Mouse (Mus musculus): Measurements from ENCODE around the gene Ifnar2. TPM values are rescaled to one million over a fixed set of nuclear protein-coding genes. Genes with fewer than 3 reads are reported as not detected.

Gene Ifnar2
- polyA plus RNA-seq, 1 experiment from 2014 or later = 60.4 TPM

GRCm38 (mm10) chr16:91413102-91413844 lies 40.7 kb downstream of the Ifnar2 start:
- Histone ChIP-seq H3K27ac (no peak overlapping the region), H3K9ac (no peak overlapping the region), H3K4me3 (replicated peaks) (no peak overlapping the region), H3K36me3 (peaks cover 17% of the 10 kb centered on the region), H3K9me3 (no peaks in the 10 kb centered on the region), H3K4me2 (no peak overlapping the region), H3K27me3 (replicated peaks) (no peaks in the 10 kb centered on the region), H3K4me1 (no peaks in the 10 kb centered on the region)
- no peak for ATAC-seq (ENCODE audit: insufficient read depth, low FRiP score, low read depth)
- WGBS = 45% methylated on average over 12 of the region's 12 CpGs

- H3K4me1 ChIP-seq = no peaks in the 10 kb centered on the region
- no peaks in the 10 kb centered on the region for H3K27me3 ChIP-seq (replicated peaks)
- WGBS = 81% methylated on average over 9 of the region's 9 CpGs
- no peak overlapping the region for H3K4me2 ChIP-seq
- no peak overlapping the region for H3K4me3 ChIP-seq (replicated peaks)
- no peaks in the 10 kb centered on the region for H3K9me3 ChIP-seq
- no peak overlapping the region for H3K27ac ChIP-seq
- H3K9ac ChIP-seq = no peak overlapping the region
- H3K36me3 ChIP-seq = peaks cover 38% of the 10 kb centered on the region
- no peak for ATAC-seq (ENCODE audit: insufficient read depth, low FRiP score, low read depth)
These were observed 43.0 kb downstream of the Ifnar2 start for GRCm38 (mm10) chr16:91415391-91416189.

DNA sequence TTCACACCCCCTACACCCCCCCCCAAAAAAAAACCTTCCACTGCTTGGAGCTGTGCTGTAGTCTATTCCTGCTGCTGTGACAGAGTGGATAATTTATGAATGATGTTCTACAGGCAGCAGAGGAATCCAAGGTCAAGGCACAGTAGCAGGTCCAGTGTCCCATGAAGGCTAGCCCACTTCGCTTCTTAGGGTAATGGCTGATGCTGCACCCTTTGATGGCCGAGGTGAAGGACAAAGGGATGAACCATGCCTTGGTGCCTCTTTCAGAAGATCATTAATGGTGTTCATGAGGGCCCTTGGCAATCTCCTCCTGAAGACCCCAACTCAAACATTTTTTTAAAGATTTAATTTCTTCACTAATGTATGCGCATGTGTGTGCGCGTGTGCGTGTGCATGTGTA lies 43.8 kb downstream of the Ifnar2 start:
- Histone ChIP-seq H3K27ac (no peak overlapping the region; the same call in 1 of the 2 replicates), H3K4me1 (no peaks in the 10 kb centered on the region), H3K9me3 (no peaks in the 10 kb centered on the region), H3K27me3 (replicated peaks) (no peaks in the 10 kb centered on the region), H3K9ac (no peak overlapping the region), H3K4me2 (no peak overlapping the region), H3K4me3 (replicated peaks) (no peak overlapping the region), H3K36me3 (peaks cover 42% of the 10 kb centered on the region)
- 91% methylated on average over 6 of the region's 6 CpGs for WGBS
- ATAC-seq (ENCODE audit: insufficient read depth, low FRiP score, low read depth) = no peak

- Histone ChIP-seq H3K9ac (no peak overlapping the region), H3K4me3 (replicated peaks) (no peak overlapping the region), H3K9me3 (no peaks in the 10 kb centered on the region), H3K27me3 (replicated peaks) (no peaks in the 10 kb centered on the region), H3K4me2 (no peak overlapping the region), H3K4me1 (no peaks in the 10 kb centered on the region), H3K27ac (no peak overlapping the region), H3K36me3 (peaks cover 48% of the 10 kb centered on the region)
- WGBS = 61% methylated on average over 7 of the region's 7 CpGs
- ATAC-seq (ENCODE audit: insufficient read depth, low FRiP score, low read depth) = peak; percentile 66; the same call in 1 of the 2 replicates
These were observed 44.4 kb downstream of the Ifnar2 start for GRCm38 (mm10) chr16:91416938-91417337.

- 74% methylated on average over 5 of the region's 5 CpGs for WGBS
- no peak for ATAC-seq (ENCODE audit: insufficient read depth, low FRiP score, low read depth)
- Histone ChIP-seq H3K4me2 (no peak overlapping the region), H3K9me3 (no peaks in the 10 kb centered on the region), H3K4me1 (no peaks in the 10 kb centered on the region), H3K27me3 (replicated peaks) (no peaks in the 10 kb centered on the region), H3K9ac (no peak overlapping the region), H3K36me3 (peaks cover 49% of the 10 kb centered on the region), H3K4me3 (replicated peaks) (no peak overlapping the region), H3K27ac (no peak overlapping the region)
These were observed 45.9 kb downstream of the Ifnar2 start for GRCm38 (mm10) chr16:91418531-91418930.

- Histone ChIP-seq H3K4me3 (replicated peaks) (no peak overlapping the region), H3K36me3 (peaks cover 30% of the 10 kb centered on the region), H3K27me3 (replicated peaks) (no peaks in the 10 kb centered on the region), H3K9ac (no peak overlapping the region), H3K27ac (no peak overlapping the region), H3K9me3 (no peaks in the 10 kb centered on the region), H3K4me1 (no peaks in the 10 kb centered on the region), H3K4me2 (no peak overlapping the region)
- WGBS = 97% methylated on average over 6 of the region's 6 CpGs
- ATAC-seq (ENCODE audit: insufficient read depth, low FRiP score, low read depth) = no peak
These were observed 53.2 kb downstream of the Ifnar2 start for GRCm38 (mm10) chr16:91425816-91426215.

DNA sequence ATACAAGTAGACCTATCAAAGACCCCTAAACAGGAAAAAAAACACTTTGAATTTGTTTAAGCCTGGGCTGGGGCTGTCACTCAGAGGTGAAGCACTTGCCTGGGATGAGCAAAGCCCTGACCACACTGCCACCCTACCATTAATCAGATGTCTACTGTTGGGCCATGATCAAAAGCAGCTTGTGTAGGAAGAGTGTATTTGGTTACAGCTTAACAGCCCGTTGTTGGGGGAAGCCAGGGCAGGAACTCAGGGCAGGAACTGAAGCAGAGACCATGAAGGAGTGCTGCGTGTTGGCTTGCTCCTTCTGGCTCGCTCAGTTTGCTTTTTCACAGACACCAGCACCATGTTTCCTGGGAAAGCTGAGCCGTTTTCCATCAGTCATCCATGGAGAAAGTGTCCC lies 54.0 kb downstream of the Ifnar2 start:
- 84% methylated on average over 4 of the region's 4 CpGs for WGBS
- Histone ChIP-seq H3K9me3 (no peaks in the 10 kb centered on the region), H3K4me1 (no peaks in the 10 kb centered on the region), H3K4me3 (replicated peaks) (no peak overlapping the region), H3K4me2 (no peak overlapping the region), H3K36me3 (peaks cover 25% of the 10 kb centered on the region), H3K27me3 (replicated peaks) (no peaks in the 10 kb centered on the region), H3K9ac (no peak overlapping the region), H3K27ac (no peak overlapping the region)
- ATAC-seq (ENCODE audit: insufficient read depth, low FRiP score, low read depth) = no peak

DNA sequence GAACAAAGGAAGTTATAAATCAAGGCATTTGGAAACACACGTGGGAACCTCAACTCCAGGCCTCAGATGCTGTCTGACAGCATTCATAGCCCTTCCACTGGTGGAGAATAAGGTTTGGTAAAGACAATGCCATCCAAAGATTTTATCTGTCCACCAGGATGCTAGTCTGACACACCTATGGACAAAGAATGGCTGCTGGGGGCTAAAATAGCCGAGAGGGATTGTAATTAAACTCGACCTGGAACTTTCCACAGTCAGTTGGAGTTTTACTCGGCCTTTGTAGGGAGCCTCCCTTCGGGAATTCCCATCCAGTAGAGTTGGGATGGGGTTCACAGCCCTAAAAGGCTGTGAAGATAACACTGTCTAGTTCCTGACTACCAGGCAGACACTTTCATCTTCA lies 54.9 kb downstream of the Ifnar2 start:
- ATAC-seq (ENCODE audit: insufficient read depth, low FRiP score, low read depth) = no peak
- Histone ChIP-seq H3K4me1 (no peaks in the 10 kb centered on the region), H3K4me3 (replicated peaks) (no peak overlapping the region), H3K36me3 (peaks cover 17% of the 10 kb centered on the region), H3K27ac (no peak overlapping the region), H3K27me3 (replicated peaks) (no peaks in the 10 kb centered on the region), H3K9me3 (no peaks in the 10 kb centered on the region), H3K9ac (no peak overlapping the region), H3K4me2 (no peak overlapping the region)
- 63% methylated on average over 5 of the region's 5 CpGs for WGBS

- no peak for ATAC-seq (ENCODE audit: insufficient read depth, low FRiP score, low read depth)
- H3K9ac ChIP-seq = no peak overlapping the region
These were observed 55.8 kb downstream of the Ifnar2 start for GRCm38 (mm10) chr16:91428259-91428865.

DNA sequence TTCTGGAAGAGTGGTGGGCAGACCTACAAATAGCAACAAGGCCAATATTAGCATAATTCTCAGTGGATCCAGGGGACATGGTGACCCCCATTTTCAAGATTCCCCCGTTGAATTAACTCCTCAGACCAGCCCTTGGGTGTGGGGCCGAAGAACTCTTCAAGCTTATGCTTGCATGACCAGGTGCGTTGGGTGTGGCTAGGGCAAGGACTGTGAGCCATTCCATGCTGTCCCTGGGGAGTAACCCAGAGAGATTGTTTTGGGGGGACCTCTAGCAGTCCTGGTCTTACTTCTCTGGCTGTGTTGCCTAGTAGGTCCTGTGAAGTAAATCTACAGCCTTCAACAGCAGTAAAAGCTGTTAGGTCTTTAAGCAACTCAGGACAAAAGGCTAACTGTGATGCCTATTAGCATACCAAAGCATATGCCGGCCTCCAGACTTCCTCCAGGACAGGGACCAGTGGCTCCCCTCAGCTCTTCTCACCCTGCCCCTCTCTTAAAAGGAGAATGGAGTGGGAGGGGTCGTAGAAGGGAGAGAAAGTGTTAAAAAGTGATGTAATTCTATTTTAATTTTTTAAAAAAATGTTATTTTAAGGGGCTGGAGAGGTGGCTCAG lies 60.2 kb downstream of the Ifnar2 start:
- Histone ChIP-seq H3K27me3 (replicated peaks) (no peaks in the 10 kb centered on the region), H3K9ac (no peak overlapping the region), H3K36me3 (no peaks in the 10 kb centered on the region), H3K27ac (no peak overlapping the region), H3K9me3 (no peaks in the 10 kb centered on the region), H3K4me2 (no peak overlapping the region), H3K4me1 (no peaks in the 10 kb centered on the region), H3K4me3 (replicated peaks) (no peak overlapping the region)
- no peak for ATAC-seq (ENCODE audit: insufficient read depth, low FRiP score, low read depth)
- WGBS = 39% methylated on average over 5 of the region's 5 CpGs

More at GRCm38 (mm10) chr16:91428259-91428865, 55.8 kb downstream of the Ifnar2 start:
- H3K4me1 ChIP-seq = no peaks in the 10 kb centered on the region
- no peak overlapping the region for H3K4me2 ChIP-seq
- 72% methylated on average over 8 of the region's 8 CpGs for WGBS
- H3K9me3 ChIP-seq = no peaks in the 10 kb centered on the region
- H3K4me3 ChIP-seq (replicated peaks) = no peak overlapping the region
- H3K27ac ChIP-seq = no peak overlapping the region
- H3K27me3 ChIP-seq (replicated peaks) = no peaks in the 10 kb centered on the region
- H3K36me3 ChIP-seq = peaks cover 17% of the 10 kb centered on the region

- Histone ChIP-seq H3K9me3 (no peaks in the 10 kb centered on the region), H3K4me1 (no peaks in the 10 kb centered on the region), H3K27me3 (replicated peaks) (no peaks in the 10 kb centered on the region), H3K4me3 (replicated peaks) (no peak overlapping the region), H3K4me2 (no peak overlapping the region), H3K36me3 (no peaks in the 10 kb centered on the region), H3K27ac (no peak overlapping the region), H3K9ac (no peak overlapping the region)
- 42% methylated on average over 8 of the region's 8 CpGs for WGBS
- ATAC-seq (ENCODE audit: insufficient read depth, low FRiP score, low read depth) = 0 out of 2 replicates have a peak, but pooled peaks have one; percentile 22
These were observed 60.8 kb downstream of the Ifnar2 start for GRCm38 (mm10) chr16:91433329-91433933.

Data from stomach, embryonic 15.5 days (tissue).